Mouse (Mus musculus): Measurements from ENCODE around the gene P2rx1.

Gene P2rx1

GRCm38 (mm10) chr11:72987807-72988206, 11.1 kb upstream of the P2rx1 start:
- DNase-seq (ENCODE audit: low read depth, low spot score): no peak

- DNase-seq (ENCODE audit: low read depth, low spot score): no peak
Measured at GRCm38 (mm10) chr11:72989044-72989443, 9.9 kb upstream of the P2rx1 start.

- DNase-seq (ENCODE audit: low read depth, low spot score): no peak
Measured at GRCm38 (mm10) chr11:72990688-72991087, 8.2 kb upstream of the P2rx1 start.

GRCm38 (mm10) chr11:72991961-72992360, 6.9 kb upstream of the P2rx1 start:
- DNase-seq (ENCODE audit: low read depth, low spot score): no peak

- no peak for DNase-seq (ENCODE audit: low read depth, low spot score)
Measured at GRCm38 (mm10) chr11:72996346-72996745, 2.6 kb upstream of the P2rx1 start.

GRCm38 (mm10) chr11:72996781-72997180, 2.1 kb upstream of the P2rx1 start:
- DNase-seq (ENCODE audit: low read depth, low spot score): no peak

GRCm38 (mm10) chr11:72997529-72998326, 1.2 kb upstream of the P2rx1 start:
- DNase-seq (ENCODE audit: low read depth, low spot score): no peak

- DNase-seq (ENCODE audit: low read depth, low spot score): peak; percentile 49
Measured at GRCm38 (mm10) chr11:73001029-73001428, 2.1 kb downstream of the P2rx1 start.

- peak; percentile 72 for DNase-seq (ENCODE audit: low read depth, low spot score)
Measured at GRCm38 (mm10) chr11:73006377-73006776, 7.5 kb downstream of the P2rx1 start.

- no peak for DNase-seq (ENCODE audit: low read depth, low spot score)
Measured at GRCm38 (mm10) chr11:73007113-73007512, 8.2 kb downstream of the P2rx1 start.

- DNase-seq (ENCODE audit: low read depth, low spot score): peak; percentile 39
Measured at GRCm38 (mm10) chr11:73007698-73008481, 9.0 kb downstream of the P2rx1 start.

GRCm38 (mm10) chr11:73008826-73009225, 9.9 kb downstream of the P2rx1 start:
- no peak for DNase-seq (ENCODE audit: low read depth, low spot score)

- DNase-seq (ENCODE audit: low read depth, low spot score): no peak
Measured at GRCm38 (mm10) chr11:73009531-73010274, 10.8 kb downstream of the P2rx1 start.

- DNase-seq (ENCODE audit: low read depth, low spot score): no peak
Measured at GRCm38 (mm10) chr11:73013981-73014380, 15.1 kb downstream of the P2rx1 start.

- DNase-seq (ENCODE audit: low read depth, low spot score): no peak
Measured at GRCm38 (mm10) chr11:73014831-73015344, 16.0 kb downstream of the P2rx1 start.

GRCm38 (mm10) chr11:73015391-73016102, 16.6 kb downstream of the P2rx1 start:
- DNase-seq (ENCODE audit: low read depth, low spot score): no peak

- DNase-seq (ENCODE audit: low read depth, low spot score): no peak
Measured at GRCm38 (mm10) chr11:73016103-73016420, 17.2 kb downstream of the P2rx1 start.

- peak; percentile 86 for DNase-seq (ENCODE audit: low read depth, low spot score)
Measured at GRCm38 (mm10) chr11:73018471-73019146, 19.7 kb downstream of the P2rx1 start, which contains the start of gene Camkk1. Gene Camkk1, plus strand, starts transcription at chr11:73019008.

GRCm38 (mm10) chr11:73019147-73019795, 20.4 kb downstream of the P2rx1 start:
- DNase-seq (ENCODE audit: low read depth, low spot score): no peak

Data from embryo, embryonic 11.5 days (tissue).